Mouse (Mus musculus): Measurements from ENCODE around the gene Adra1b. TPM values are rescaled to one million over a fixed set of nuclear protein-coding genes. Genes with fewer than 3 reads are reported as not detected.

The Adra1b gene
- polyA plus RNA-seq, 1 experiment = not detected

DNA sequence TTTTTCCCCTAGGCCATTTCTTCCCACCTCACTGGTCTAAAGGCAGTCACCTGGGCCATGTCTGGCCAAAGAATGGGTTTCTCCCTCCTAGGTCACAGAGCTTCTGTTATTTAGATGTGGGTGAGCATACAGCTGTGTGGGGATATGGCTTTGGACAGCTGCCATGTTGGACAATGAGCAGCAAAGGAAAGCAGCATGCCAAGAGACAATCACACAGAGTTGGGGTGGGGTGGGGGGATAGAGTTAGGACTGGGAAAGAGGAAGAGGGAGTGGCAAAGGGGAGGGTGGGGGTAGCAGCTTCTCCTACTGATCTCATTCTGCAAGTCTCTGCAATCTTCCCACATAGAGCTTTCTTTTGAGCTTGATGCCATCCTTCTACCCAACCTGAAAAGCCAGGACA is 13.4 kb downstream of the Adra1b start:
- no peak overlapping the region for H3K4me3 ChIP-seq (ENCODE audit: insufficient read depth, low read depth, low read length)
- no peak overlapping the region for H3K27ac ChIP-seq (ENCODE audit: insufficient read depth, low read depth, low read length)
- TF ChIP-seq CTCF (IDR thresholded peaks at IDR 0.05; ENCODE audit: insufficient read depth, low read depth, low read length) = no peak
- no peak for TF ChIP-seq POLR2A (IDR thresholded peaks at IDR 0.05; ENCODE audit: insufficient read depth, low read depth, low read length)
- no peaks in the 10 kb centered on the region for H3K4me1 ChIP-seq (ENCODE audit: control insufficient read depth, insufficient read depth, low read length)

DNA sequence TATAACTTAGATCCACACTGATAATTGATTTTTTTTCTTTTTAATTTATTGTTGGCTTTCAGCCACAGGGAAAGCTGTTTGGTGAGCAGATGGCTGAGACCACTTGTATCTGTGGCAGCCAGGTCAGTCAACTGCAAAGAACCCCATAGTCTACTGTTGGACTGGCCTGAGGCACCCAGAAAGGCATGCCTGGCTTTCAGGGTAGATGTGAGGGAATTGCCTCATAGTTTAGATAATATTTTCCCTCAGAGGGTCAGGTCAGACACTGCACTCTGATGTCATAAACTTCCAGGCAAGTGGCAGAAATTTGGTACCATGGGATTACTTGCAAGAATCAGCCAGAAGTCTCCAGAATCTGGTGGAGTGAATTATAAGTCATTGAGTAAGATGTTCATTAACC is 16.5 kb downstream of the Adra1b start:
- no peaks in the 10 kb centered on the region for H3K4me1 ChIP-seq (ENCODE audit: control insufficient read depth, insufficient read depth, low read length)
- TF ChIP-seq CTCF (IDR thresholded peaks at IDR 0.05; ENCODE audit: insufficient read depth, low read depth, low read length) (no peak), POLR2A (IDR thresholded peaks at IDR 0.05; ENCODE audit: insufficient read depth, low read depth, low read length) (no peak)
- H3K27ac ChIP-seq (ENCODE audit: insufficient read depth, low read depth, low read length) = no peak overlapping the region
- H3K4me3 ChIP-seq (ENCODE audit: insufficient read depth, low read depth, low read length) = no peak overlapping the region

DNA sequence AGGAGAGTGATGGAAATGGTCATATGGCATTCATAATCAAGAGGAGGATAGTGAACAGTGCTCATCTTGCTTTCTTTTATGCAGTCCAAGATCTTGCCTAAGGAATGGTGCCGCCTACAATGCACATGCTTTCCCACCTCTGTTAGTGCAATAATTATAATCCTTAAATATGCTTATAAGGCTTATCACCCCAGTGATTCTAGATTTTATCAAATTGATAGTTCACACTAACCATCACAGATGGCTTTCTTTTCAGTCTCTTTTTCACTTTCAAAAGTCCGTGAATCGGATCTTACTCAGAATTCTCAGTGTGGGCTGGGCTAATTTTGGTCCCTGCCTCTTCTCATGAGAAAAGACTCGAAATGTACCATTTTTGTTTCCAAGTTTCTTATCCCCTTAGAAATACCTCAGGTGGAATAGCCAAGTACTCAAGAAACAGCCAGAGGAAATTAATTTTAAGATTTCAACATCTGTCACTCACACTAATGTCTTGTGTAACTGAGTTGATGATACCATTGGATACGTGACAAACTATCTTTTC is 17.3 kb downstream of the Adra1b start:
- Histone ChIP-seq H3K4me3 (ENCODE audit: insufficient read depth, low read depth, low read length) (no peak overlapping the region), H3K27ac (ENCODE audit: insufficient read depth, low read depth, low read length) (no peak overlapping the region), H3K4me1 (ENCODE audit: control insufficient read depth, insufficient read depth, low read length) (no peaks in the 10 kb centered on the region)
- WGBS = 87% methylated on average over 5 of the region's 5 CpGs
- TF ChIP-seq POLR2A (IDR thresholded peaks at IDR 0.05; ENCODE audit: insufficient read depth, low read depth, low read length) = no peak

DNA sequence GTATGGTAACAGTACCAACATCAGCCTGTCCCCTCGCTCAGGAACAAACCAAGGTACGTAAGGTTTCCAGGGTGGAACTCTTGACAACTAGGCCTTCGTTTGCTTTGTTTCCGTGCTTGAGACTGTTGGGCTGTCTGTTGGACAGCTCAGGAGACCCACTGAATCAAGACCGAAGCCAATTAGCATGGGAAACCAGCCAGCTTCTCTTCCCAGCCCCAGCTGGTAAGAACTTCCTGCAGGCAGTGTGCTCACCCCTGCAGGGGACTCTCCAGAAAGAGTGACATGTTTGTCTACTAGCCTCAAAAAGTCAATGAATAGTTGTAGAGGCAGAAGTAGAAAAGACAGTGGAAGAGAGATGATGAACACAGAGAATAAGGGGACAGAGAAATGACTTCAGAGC is 23.8 kb downstream of the Adra1b start:
- H3K4me1 ChIP-seq (ENCODE audit: control insufficient read depth, insufficient read depth, low read length) = no peaks in the 10 kb centered on the region
- no peak overlapping the region for H3K27ac ChIP-seq (ENCODE audit: insufficient read depth, low read depth, low read length)
- TF ChIP-seq POLR2A (IDR thresholded peaks at IDR 0.05; ENCODE audit: insufficient read depth, low read depth, low read length) = no peak
- no peak for TF ChIP-seq CTCF (IDR thresholded peaks at IDR 0.05; ENCODE audit: insufficient read depth, low read depth, low read length)
- WGBS = 59% methylated on average over 5 of the region's 5 CpGs
- H3K4me3 ChIP-seq (ENCODE audit: insufficient read depth, low read depth, low read length) = no peak overlapping the region

DNA sequence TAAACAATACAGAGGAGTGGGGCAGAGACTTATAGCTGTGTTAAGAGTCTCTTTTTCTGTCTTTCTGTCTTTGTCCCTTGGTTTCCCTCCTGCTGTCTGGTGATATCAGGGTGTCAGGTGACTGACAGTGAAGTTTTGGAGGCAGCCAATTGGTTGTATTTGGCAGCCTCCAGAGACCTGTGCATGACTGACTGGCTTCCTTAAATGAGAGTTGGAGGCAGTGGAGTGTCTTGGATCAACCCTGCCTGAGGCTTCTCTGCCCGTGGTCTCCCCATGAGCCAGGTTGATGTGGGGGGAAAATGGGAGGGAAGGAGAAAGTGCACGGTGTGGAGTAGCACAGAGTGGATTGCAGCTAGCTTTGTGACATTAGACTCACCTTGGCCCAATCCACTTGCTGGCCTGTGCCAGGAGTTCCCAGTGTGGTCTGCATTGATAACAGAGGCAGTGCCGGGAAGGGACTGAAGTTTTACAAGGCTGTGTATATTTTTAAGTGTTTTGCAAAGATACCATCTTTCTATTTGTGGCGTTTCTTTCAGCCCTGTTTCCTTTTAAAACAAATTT is 33.2 kb downstream of the Adra1b start:
- H3K27ac ChIP-seq (ENCODE audit: insufficient read depth, low read depth, low read length) = no peak overlapping the region
- WGBS = 52% methylated on average over 4 of the region's 4 CpGs
- no peak for TF ChIP-seq POLR2A (IDR thresholded peaks at IDR 0.05; ENCODE audit: insufficient read depth, low read depth, low read length)
- no peak for TF ChIP-seq CTCF (IDR thresholded peaks at IDR 0.05; ENCODE audit: insufficient read depth, low read depth, low read length)
- H3K4me1 ChIP-seq (ENCODE audit: control insufficient read depth, insufficient read depth, low read length) = no peaks in the 10 kb centered on the region
- no peak overlapping the region for H3K4me3 ChIP-seq (ENCODE audit: insufficient read depth, low read depth, low read length)

DNA sequence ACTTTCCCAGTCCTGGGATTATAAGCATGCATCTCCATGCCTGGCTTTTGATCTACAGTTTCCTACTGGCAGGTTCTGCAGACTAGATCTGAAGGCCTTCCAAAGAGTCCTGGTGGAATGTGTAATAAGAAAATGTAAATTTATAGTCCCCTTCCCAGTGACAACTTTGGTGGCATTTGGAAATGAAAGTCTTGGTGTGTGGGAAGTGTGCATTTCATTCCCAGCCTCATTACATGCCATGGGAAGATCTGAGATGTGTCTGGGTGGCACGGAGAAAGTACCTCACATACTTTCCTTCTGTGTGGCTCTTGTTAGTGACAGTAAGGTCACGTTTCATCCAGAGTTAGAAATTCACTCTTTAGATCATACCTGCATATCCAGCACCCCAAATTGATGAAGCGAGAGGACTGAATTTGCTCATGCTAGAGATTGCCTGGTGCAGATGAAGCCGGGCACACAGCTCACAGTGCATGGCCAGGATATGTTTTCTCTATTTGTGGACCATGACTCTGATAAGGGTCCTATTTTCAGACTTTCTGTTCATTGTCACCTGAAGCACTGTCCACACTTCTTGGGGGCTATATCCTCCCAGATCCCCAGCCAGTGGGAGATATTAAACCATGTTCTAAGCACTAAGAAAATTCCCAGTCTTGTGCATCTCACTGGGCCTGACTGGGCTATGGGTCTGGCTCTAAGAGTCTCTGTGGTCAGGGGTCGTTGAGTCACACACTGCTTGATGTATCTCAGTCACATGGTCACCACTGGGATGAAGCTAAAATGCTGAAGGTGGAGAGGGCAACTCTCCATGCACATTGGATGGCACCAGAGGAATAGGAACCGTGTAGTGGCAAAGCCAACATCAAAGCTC is 35.5 kb downstream of the Adra1b start:
- WGBS = 87% methylated on average over 6 of the region's 6 CpGs
- no peak overlapping the region for H3K4me3 ChIP-seq (ENCODE audit: insufficient read depth, low read depth, low read length)
- no peaks in the 10 kb centered on the region for H3K4me1 ChIP-seq (ENCODE audit: control insufficient read depth, insufficient read depth, low read length)
- TF ChIP-seq POLR2A (IDR thresholded peaks at IDR 0.05; ENCODE audit: insufficient read depth, low read depth, low read length) (no peak), CTCF (IDR thresholded peaks at IDR 0.05; ENCODE audit: insufficient read depth, low read depth, low read length) (no peak)
- no peak overlapping the region for H3K27ac ChIP-seq (ENCODE audit: insufficient read depth, low read depth, low read length)

DNA sequence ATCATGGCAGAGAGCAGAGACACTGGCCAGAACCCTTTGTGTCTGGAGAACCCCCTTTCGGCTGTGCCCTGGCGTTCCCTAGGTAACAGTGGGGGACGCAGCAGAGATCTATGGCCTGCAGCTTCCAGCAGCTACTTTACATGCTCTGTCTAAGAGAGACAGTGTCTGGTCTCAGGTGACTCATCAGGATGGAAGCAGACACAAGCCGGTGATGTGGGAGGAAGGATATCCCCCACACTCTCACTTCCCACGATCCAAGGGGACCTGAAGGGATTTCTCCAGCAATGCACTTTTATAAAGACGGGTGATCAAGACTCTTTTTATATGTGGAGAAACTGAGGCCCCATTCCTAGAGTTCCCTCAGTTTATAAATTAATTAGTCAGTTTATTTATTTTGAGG is 48.0 kb downstream of the Adra1b start:
- TF ChIP-seq CTCF (IDR thresholded peaks at IDR 0.05; ENCODE audit: insufficient read depth, low read depth, low read length) (no peak), POLR2A (IDR thresholded peaks at IDR 0.05; ENCODE audit: insufficient read depth, low read depth, low read length) (no peak)

DNA sequence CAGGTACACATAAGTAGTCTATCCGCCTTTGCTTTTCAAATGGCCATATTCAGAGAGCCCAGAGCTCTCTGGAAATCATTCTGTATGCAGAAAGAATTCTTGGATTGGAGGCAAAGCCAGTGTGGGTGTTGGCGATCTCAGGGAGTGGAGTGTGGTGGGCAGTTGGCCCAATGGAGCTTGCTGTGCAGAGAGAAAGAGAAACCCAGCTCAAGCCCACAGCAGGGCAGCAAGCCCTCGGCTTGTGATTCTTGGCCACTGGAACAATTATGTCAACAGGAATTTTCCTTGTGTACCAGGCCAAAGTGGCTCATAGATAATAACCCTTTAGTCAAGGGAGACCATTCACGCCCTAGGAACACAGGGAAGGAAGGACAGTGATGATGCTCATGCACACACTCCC is 53.0 kb downstream of the Adra1b start:
- Histone ChIP-seq H3K4me1 (ENCODE audit: control insufficient read depth, insufficient read depth, low read length) (no peaks in the 10 kb centered on the region), H3K27ac (ENCODE audit: insufficient read depth, low read depth, low read length) (no peak overlapping the region), H3K4me3 (ENCODE audit: insufficient read depth, low read depth, low read length) (no peak overlapping the region)
- WGBS = 68% methylated on average over 4 of the region's 4 CpGs
- TF ChIP-seq POLR2A (IDR thresholded peaks at IDR 0.05; ENCODE audit: insufficient read depth, low read depth, low read length) (no peak), CTCF (IDR thresholded peaks at IDR 0.05; ENCODE audit: insufficient read depth, low read depth, low read length) (no peak)

More for the DNA sequence above, 48.0 kb downstream of the Adra1b start:
- Histone ChIP-seq H3K4me3 (ENCODE audit: insufficient read depth, low read depth, low read length) (no peak overlapping the region), H3K4me1 (ENCODE audit: control insufficient read depth, insufficient read depth, low read length) (no peaks in the 10 kb centered on the region), H3K27ac (ENCODE audit: insufficient read depth, low read depth, low read length) (no peak overlapping the region)
- WGBS = 74% methylated on average over 6 of the region's 6 CpGs

DNA sequence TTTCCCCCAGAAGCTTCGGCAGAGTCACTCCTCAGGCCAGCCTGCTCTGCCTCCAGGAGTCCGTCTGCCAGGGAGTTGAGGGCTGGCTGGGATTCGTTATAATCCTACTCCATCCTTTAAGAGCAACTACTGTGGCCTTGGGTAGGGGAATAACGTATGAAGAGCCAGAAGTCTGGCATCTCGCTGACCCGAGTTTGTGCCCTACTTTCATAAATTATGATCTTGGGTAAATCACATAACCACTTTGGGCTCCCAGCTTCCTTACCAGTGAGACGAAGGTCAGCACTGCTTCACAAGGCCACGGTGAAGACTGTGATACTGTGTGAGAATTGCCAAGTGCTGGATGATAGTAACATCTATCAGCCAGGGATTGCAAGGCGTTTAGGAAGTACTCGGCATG is 59.4 kb downstream of the Adra1b start:
- H3K27ac ChIP-seq (ENCODE audit: insufficient read depth, low read depth, low read length) = no peak overlapping the region
- WGBS = 87% methylated on average over 10 of the region's 10 CpGs
- TF ChIP-seq POLR2A (IDR thresholded peaks at IDR 0.05; ENCODE audit: insufficient read depth, low read depth, low read length) = no peak
- TF ChIP-seq CTCF (IDR thresholded peaks at IDR 0.05; ENCODE audit: insufficient read depth, low read depth, low read length) = no peak
- no peak overlapping the region for H3K4me3 ChIP-seq (ENCODE audit: insufficient read depth, low read depth, low read length)
- no peaks in the 10 kb centered on the region for H3K4me1 ChIP-seq (ENCODE audit: control insufficient read depth, insufficient read depth, low read length)

Measured in olfactory bulb, adult 2 months (tissue).